Mouse (Mus musculus) cortical plate, adult 2 months (tissue): Measurements from ENCODE around the gene Pmepa1.

Source experiments
- CTCF ChIP-seq: fragments of 200-500 bp; IDR thresholded peaks from 2 replicates; pipeline ENCODE4 v1.5.1; 2011; ENCODE audit warnings: mild to moderate bottlenecking, control low read depth, low read length; ENCODE audit not compliant: insufficient read depth; ENCODE audit errors: extremely low read depth
- POLR2A ChIP-seq: fragments of 200-500 bp; IDR thresholded peaks from 2 replicates; pipeline ENCODE4 v1.6.1; 2011; ENCODE audit warnings: mild to moderate bottlenecking, low read length, control low read depth; ENCODE audit not compliant: insufficient read depth; ENCODE audit errors: extremely low read depth

DNA sequence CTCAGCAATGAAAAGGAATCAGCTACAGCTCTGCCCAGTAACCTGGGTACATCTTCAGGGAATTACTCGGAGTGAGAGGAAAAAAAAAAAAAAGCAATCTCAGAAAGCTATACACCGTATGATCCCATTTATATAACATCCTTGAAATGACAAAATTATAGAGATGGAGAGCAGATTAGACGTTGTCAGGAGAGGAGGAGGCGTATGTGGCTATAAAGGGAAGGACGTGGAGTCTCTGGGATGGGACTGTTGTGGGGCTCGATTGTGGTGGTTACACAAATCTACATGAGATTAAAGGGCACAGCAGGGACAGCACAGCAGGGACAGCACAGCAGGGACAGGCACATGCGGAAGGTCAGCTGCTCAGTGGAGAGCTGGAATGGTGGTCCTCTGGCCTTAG is 27.5 kb downstream of the Pmepa1 start:
- no peak for TF ChIP-seq CTCF
- no peak for TF ChIP-seq POLR2A
